Mouse (Mus musculus): ENCODE data around the gene Rfx7. TPM values are rescaled to one million over a fixed set of nuclear protein-coding genes. Genes with fewer than 3 reads are reported as not detected.

The Rfx7 gene
- polyA plus RNA-seq, 1 experiment from 2014 or later, result 18.1 TPM

- ATAC-seq (ENCODE audit: insufficient read depth) (no peak), DNase-seq (peak; percentile 97)
- H3K27me3 ChIP-seq (ENCODE audit: insufficient read depth, low read length), result no peaks in the 10 kb centered on the region
- H3K27ac ChIP-seq (ENCODE audit: low read depth), result no peak overlapping the region
- no peaks in the 10 kb centered on the region for H3K36me3 ChIP-seq (ENCODE audit: insufficient read depth)
- H3K9ac ChIP-seq, result no peak overlapping the region
- no peaks in the 10 kb centered on the region for H3K9me3 ChIP-seq (ENCODE audit: low read depth, low read length)
- H3K4me3 ChIP-seq (ENCODE audit: low read depth, low read length), result no peak overlapping the region
- H3K4me1 ChIP-seq (ENCODE audit: insufficient read depth), result peaks cover 6% of the 10 kb centered on the region
- peak overlapping the region; percentile 73 for H3K4me2 ChIP-seq
- peak; percentile 100 for TF ChIP-seq CTCF (IDR thresholded peaks at IDR 0.05; ENCODE audit: low read depth)
- under 1% methylated on average over 12 of the region's 12 CpGs for WGBS
Observed at GRCm38 (mm10) chr9:72530237-72530636, 1.8 kb upstream of the Rfx7 start.

GRCm38 (mm10) chr9:72530824-72531223 lies 1.2 kb upstream of the Rfx7 start:
- 27% methylated on average over 4 of the region's 4 CpGs for WGBS
- Histone ChIP-seq H3K27me3 (ENCODE audit: insufficient read depth, low read length) (no peaks in the 10 kb centered on the region), H3K9me3 (ENCODE audit: low read depth, low read length) (no peaks in the 10 kb centered on the region), H3K4me1 (ENCODE audit: insufficient read depth) (peaks cover 6% of the 10 kb centered on the region), H3K27ac (ENCODE audit: low read depth) (peak overlapping the region; percentile 99), H3K36me3 (ENCODE audit: insufficient read depth) (no peaks in the 10 kb centered on the region), H3K9ac (no peak overlapping the region), H3K4me2 (peak overlapping the region; percentile 73), H3K4me3 (ENCODE audit: low read depth, low read length) (peak overlapping the region; percentile 96)
- no peak for TF ChIP-seq CTCF (IDR thresholded peaks at IDR 0.05; ENCODE audit: low read depth)
- DNase-seq, result no peak
- no peak for ATAC-seq (ENCODE audit: insufficient read depth)

- DNase-seq (peak; percentile 90), ATAC-seq (ENCODE audit: insufficient read depth) (peak; percentile 90)
- Histone ChIP-seq H3K27me3 (ENCODE audit: insufficient read depth, low read length) (no peaks in the 10 kb centered on the region), H3K27ac (ENCODE audit: low read depth) (peak overlapping the region; percentile 99), H3K4me2 (peak overlapping the region; percentile 73), H3K36me3 (ENCODE audit: insufficient read depth) (no peaks in the 10 kb centered on the region), H3K9me3 (ENCODE audit: low read depth, low read length) (no peaks in the 10 kb centered on the region), H3K4me1 (ENCODE audit: insufficient read depth) (peaks cover 6% of the 10 kb centered on the region), H3K9ac (peak overlapping the region; percentile 98), H3K4me3 (ENCODE audit: low read depth, low read length) (peak overlapping the region; percentile 96)
- no peak; the same call in 1 of the 2 replicates for TF ChIP-seq CTCF (IDR thresholded peaks at IDR 0.05; ENCODE audit: low read depth)
- WGBS, result 2% methylated on average over 35 of the region's 35 CpGs
Observed at GRCm38 (mm10) chr9:72531291-72531995, 597 bp upstream of the Rfx7 start.

- Histone ChIP-seq H3K4me3 (ENCODE audit: low read depth, low read length) (peak overlapping the region; percentile 96), H3K36me3 (ENCODE audit: insufficient read depth) (no peaks in the 10 kb centered on the region), H3K4me1 (ENCODE audit: insufficient read depth) (peaks cover 6% of the 10 kb centered on the region), H3K27me3 (ENCODE audit: insufficient read depth, low read length) (no peaks in the 10 kb centered on the region), H3K9ac (peak overlapping the region; percentile 98), H3K4me2 (peak overlapping the region; percentile 73), H3K27ac (ENCODE audit: low read depth) (peak overlapping the region; percentile 99), H3K9me3 (ENCODE audit: low read depth, low read length) (no peaks in the 10 kb centered on the region)
- WGBS, result under 1% methylated on average over 46 of the region's 55 CpGs
- DNase-seq, result peak; percentile 61
- no peak for TF ChIP-seq CTCF (IDR thresholded peaks at IDR 0.05; ENCODE audit: low read depth)
- peak; percentile 56 for ATAC-seq (ENCODE audit: insufficient read depth)
Observed at GRCm38 (mm10) chr9:72532381-72533088, 495 bp downstream of the Rfx7 start.

GRCm38 (mm10) chr9:72533089-72533415 lies 1.0 kb downstream of the Rfx7 start:
- WGBS, result 0% methylated on average over 2 of the region's 2 CpGs

GRCm38 (mm10) chr9:72534985-72535384 lies 2.9 kb downstream of the Rfx7 start:
- Histone ChIP-seq H3K4me1 (ENCODE audit: insufficient read depth) (peaks cover 6% of the 10 kb centered on the region), H3K9ac (no peak overlapping the region), H3K4me3 (ENCODE audit: low read depth, low read length) (no peak overlapping the region), H3K36me3 (ENCODE audit: insufficient read depth) (no peaks in the 10 kb centered on the region), H3K27me3 (ENCODE audit: insufficient read depth, low read length) (no peaks in the 10 kb centered on the region), H3K27ac (ENCODE audit: low read depth) (no peak overlapping the region), H3K4me2 (no peak overlapping the region), H3K9me3 (ENCODE audit: low read depth, low read length) (no peaks in the 10 kb centered on the region)
- WGBS, result 72% methylated on average over 2 of the region's 2 CpGs
- no peak for TF ChIP-seq CTCF (IDR thresholded peaks at IDR 0.05; ENCODE audit: low read depth)
- DNase-seq (no peak), ATAC-seq (ENCODE audit: insufficient read depth) (no peak)

More at GRCm38 (mm10) chr9:72533089-72533415, 1.0 kb downstream of the Rfx7 start:
- Histone ChIP-seq H3K4me2 (peak overlapping the region; percentile 73), H3K4me3 (ENCODE audit: low read depth, low read length) (peak overlapping the region; percentile 96), H3K27ac (ENCODE audit: low read depth) (peak overlapping the region; percentile 99), H3K36me3 (ENCODE audit: insufficient read depth) (no peaks in the 10 kb centered on the region), H3K4me1 (ENCODE audit: insufficient read depth) (peaks cover 6% of the 10 kb centered on the region), H3K9me3 (ENCODE audit: low read depth, low read length) (no peaks in the 10 kb centered on the region), H3K27me3 (ENCODE audit: insufficient read depth, low read length) (no peaks in the 10 kb centered on the region), H3K9ac (peak overlapping the region; percentile 98)
- ATAC-seq (ENCODE audit: insufficient read depth) (no peak), DNase-seq (peak; percentile 5)
- no peak for TF ChIP-seq CTCF (IDR thresholded peaks at IDR 0.05; ENCODE audit: low read depth)

GRCm38 (mm10) chr9:72535394-72535793 lies 3.4 kb downstream of the Rfx7 start:
- Histone ChIP-seq H3K27ac (ENCODE audit: low read depth) (no peak overlapping the region), H3K4me3 (ENCODE audit: low read depth, low read length) (no peak overlapping the region), H3K36me3 (ENCODE audit: insufficient read depth) (no peaks in the 10 kb centered on the region), H3K4me2 (no peak overlapping the region), H3K9me3 (ENCODE audit: low read depth, low read length) (no peaks in the 10 kb centered on the region), H3K27me3 (ENCODE audit: insufficient read depth, low read length) (no peaks in the 10 kb centered on the region), H3K9ac (no peak overlapping the region), H3K4me1 (ENCODE audit: insufficient read depth) (peaks cover 6% of the 10 kb centered on the region)
- WGBS, result 60% methylated on average over 3 of the region's 3 CpGs
- no peak for TF ChIP-seq CTCF (IDR thresholded peaks at IDR 0.05; ENCODE audit: low read depth)
- DNase-seq (no peak), ATAC-seq (ENCODE audit: insufficient read depth) (no peak)
